Mouse (Mus musculus) megakaryocyte, embryonic 14.5 days (primary cell): ENCODE measurements around the gene Ncoa1. TPM values are rescaled to one million over a fixed set of nuclear protein-coding genes. Genes with fewer than 3 reads are reported as not detected.
"Not testable (repeated sequence)": the region's sequence is repeated elsewhere in the genome, so short reads cannot be mapped to it uniquely, and the experiment has no call there.

Experiments
- H3K27me3 ChIP-seq: replicated peaks from 2 replicates; pipeline ENCODE3; 2012; ENCODE audit warnings: inconsistent platforms
- H3K36me3 ChIP-seq: replicated peaks from 2 replicates; pipeline ENCODE3; 2012; ENCODE audit warnings: low read length, inconsistent platforms, mixed read lengths
- H3K4me1 ChIP-seq: 2 replicates; pipeline ENCODE4 v1.6.1; 2012; ENCODE audit warnings: inconsistent platforms
- H3K4me3 ChIP-seq: replicated peaks from 2 replicates; pipeline ENCODE3; 2012; ENCODE audit warnings: moderate library complexity, mild to moderate bottlenecking, inconsistent platforms
- H3K9me3 ChIP-seq: 2 replicates; pipeline ENCODE4 v1.6.1; 2012; ENCODE audit warnings: inconsistent platforms
- FLI1 ChIP-seq: IDR thresholded peaks from 2 replicates; pipeline ENCODE4 v1.6.1; 2012; ENCODE audit warnings: low read length, inconsistent platforms, mixed read lengths
- GATA1 ChIP-seq: IDR thresholded peaks from 3 replicates; pipeline ENCODE4 v1.6.1; 2012; ENCODE audit warnings: mixed read lengths, low read length, inconsistent platforms, borderline replicate concordance
- polyA plus RNA-seq: library from polyadenylated mRNA; stranded (reverse); fragments of >175 nt; gene quantifications from 2 replicates; pipeline ENCODE4 v1.2.3, GENCODE M21; 2012; ENCODE audit warnings: low replicate concordance; ENCODE audit not compliant: insufficient read depth

Gene Ncoa1
- polyA plus RNA-seq, 1 experiment: 13.0 TPM

DNA sequence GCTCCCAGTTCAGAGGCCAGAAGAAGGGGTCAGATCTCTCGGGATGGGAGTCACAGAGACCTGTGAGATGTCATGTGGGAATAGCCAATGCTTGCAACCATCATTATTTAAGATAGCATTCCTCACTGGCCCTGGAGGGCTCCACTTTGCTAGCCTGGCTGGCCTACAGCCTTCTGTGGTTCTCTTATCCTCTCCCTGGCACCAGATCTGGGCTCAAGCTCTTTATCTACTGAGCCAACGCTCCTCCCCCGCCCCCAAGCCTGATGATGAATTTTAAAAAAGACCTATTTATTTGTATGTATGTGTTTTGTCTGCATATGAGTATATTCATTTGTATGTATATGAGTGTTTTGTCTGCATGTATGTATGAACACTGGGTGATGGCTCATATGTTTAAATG lies 197.1 kb downstream of the Ncoa1 start:
- H3K4me1 ChIP-seq: peaks cover 9% of the 10 kb centered on the region
- H3K27me3 ChIP-seq: no peaks in the 10 kb centered on the region
- no peak overlapping the region for H3K4me3 ChIP-seq
- H3K9me3 ChIP-seq: no peaks in the 10 kb centered on the region
- peaks cover 37% of the 10 kb centered on the region for H3K36me3 ChIP-seq
- TF ChIP-seq GATA1: no peak
- no peak for TF ChIP-seq FLI1

- no peak for TF ChIP-seq FLI1
- no peak for TF ChIP-seq GATA1
- Histone ChIP-seq H3K4me1 (peaks cover 9% of the 10 kb centered on the region), H3K27me3 (no peaks in the 10 kb centered on the region), H3K9me3 (no peaks in the 10 kb centered on the region), H3K4me3 (no peak overlapping the region), H3K36me3 (peaks cover 44% of the 10 kb centered on the region)
These were observed 197.8 kb downstream of the Ncoa1 start for GRCm38 (mm10) chr12:4278978-4279755.

DNA sequence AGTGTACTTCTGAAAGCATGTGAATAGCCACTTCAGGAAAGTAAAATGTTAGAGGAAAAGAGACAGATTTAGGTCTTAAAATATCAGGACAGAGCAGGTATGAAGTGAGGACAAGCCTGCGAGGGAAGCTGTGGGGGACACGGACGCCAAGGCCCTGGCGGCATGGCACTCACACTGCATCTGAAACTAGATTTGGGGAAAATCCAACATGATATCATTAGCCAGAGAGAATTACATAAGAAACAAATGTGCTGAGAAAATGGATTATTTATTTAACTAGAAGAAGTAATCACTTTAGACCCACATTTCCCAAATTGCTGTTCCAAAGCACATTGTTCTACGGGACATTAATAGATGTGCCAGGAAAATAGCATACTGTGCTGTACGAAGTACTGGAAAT lies 205.9 kb downstream of the Ncoa1 start:
- Histone ChIP-seq H3K36me3 (peaks cover 89% of the 10 kb centered on the region), H3K4me1 (no peaks in the 10 kb centered on the region), H3K4me3 (no peak overlapping the region), H3K27me3 (no peaks in the 10 kb centered on the region), H3K9me3 (no peaks in the 10 kb centered on the region)
- TF ChIP-seq FLI1: no peak
- TF ChIP-seq GATA1: no peak

DNA sequence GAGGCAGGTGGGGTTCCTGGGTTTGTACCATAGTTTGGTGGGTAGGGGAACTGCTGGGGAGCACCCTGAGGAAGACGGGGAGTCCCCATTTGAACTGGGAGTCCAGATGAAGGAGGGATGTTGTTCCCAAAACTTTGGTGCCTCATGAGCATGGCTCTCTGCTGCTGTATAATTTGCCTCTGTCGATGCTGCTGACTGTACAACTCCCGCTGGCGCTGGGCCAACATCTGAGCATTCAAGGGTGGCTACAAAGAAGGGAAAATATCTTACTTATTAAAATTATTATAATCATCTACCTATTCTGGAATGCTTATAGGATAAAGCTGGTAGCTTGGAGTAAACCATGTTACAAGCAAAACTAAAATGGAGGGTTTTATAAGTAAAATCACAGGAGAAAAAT lies 209.2 kb downstream of the Ncoa1 start:
- TF ChIP-seq FLI1 (no peak), GATA1 (no peak)
- Histone ChIP-seq H3K27me3 (no peaks in the 10 kb centered on the region), H3K4me1 (no peaks in the 10 kb centered on the region), H3K4me3 (no peak overlapping the region), H3K9me3 (no peaks in the 10 kb centered on the region), H3K36me3 (peaks cover 83% of the 10 kb centered on the region)

- Histone ChIP-seq H3K4me3 (no peak overlapping the region), H3K36me3 (peaks cover 81% of the 10 kb centered on the region), H3K4me1 (no peaks in the 10 kb centered on the region), H3K27me3 (no peaks in the 10 kb centered on the region), H3K9me3 (no peaks in the 10 kb centered on the region)
- TF ChIP-seq GATA1 (no peak), FLI1 (no peak)
These were observed 224.0 kb downstream of the Ncoa1 start for GRCm38 (mm10) chr12:4252742-4253655.

DNA sequence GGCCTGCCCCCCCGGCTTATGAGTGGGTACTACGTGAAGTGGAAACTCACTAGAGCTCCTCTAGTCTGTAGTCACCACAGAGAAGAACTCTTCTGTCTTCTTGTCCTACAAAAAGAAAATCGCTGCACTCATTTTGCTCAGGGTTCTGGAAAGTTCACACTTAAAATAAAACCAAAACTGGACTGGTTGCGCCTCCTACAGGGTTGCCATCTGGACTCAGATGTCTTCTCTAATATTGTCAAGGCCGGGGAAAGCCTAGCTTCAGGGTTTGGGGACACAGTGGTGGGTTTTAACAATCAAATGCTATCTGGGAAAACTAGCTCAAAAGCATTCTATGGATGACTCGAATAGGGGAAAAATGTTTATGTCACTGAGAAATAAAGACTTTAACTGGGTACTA lies 227.2 kb downstream of the Ncoa1 start:
- Histone ChIP-seq H3K9me3 (no peaks in the 10 kb centered on the region), H3K36me3 (peaks cover 62% of the 10 kb centered on the region), H3K4me1 (peaks cover 6% of the 10 kb centered on the region; the same call in 1 of the 2 replicates), H3K4me3 (no peak overlapping the region), H3K27me3 (no peaks in the 10 kb centered on the region)
- no peak for TF ChIP-seq GATA1
- TF ChIP-seq FLI1: no peak

DNA sequence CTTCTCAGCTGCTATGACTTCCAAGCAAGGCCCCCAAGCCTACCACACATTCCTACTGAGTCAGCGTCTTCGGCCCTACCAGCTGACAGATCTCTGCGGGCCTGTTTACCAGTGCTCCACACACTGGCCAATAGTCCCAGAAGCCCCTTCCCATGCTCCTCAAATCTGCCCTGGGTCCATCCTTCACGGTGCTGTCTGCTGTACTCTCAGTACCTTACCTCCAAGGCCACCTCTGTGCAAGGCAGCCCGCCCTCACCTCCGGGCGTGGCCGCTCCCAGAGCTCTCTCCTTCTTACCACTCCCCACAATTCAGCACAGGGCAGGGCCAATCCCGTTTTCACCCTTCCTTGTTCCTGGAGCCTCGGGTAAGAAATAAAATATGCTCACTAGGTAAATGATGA lies 231.2 kb downstream of the Ncoa1 start:
- no peaks in the 10 kb centered on the region for H3K27me3 ChIP-seq
- peaks cover 10% of the 10 kb centered on the region; the same call in 1 of the 2 replicates for H3K4me1 ChIP-seq
- peaks cover 29% of the 10 kb centered on the region for H3K36me3 ChIP-seq
- TF ChIP-seq GATA1 (no peak), FLI1 (no peak)
- no peaks in the 10 kb centered on the region for H3K9me3 ChIP-seq
- no peak overlapping the region for H3K4me3 ChIP-seq

GRCm38 (mm10) chr12:4243805-4244204 lies 233.2 kb downstream of the Ncoa1 start:
- no peak overlapping the region for H3K4me3 ChIP-seq
- H3K27me3 ChIP-seq: no peaks in the 10 kb centered on the region
- H3K4me1 ChIP-seq: peaks cover 26% of the 10 kb centered on the region
- H3K36me3 ChIP-seq: peaks cover 14% of the 10 kb centered on the region
- TF ChIP-seq GATA1 (no peak), FLI1 (no peak)
- H3K9me3 ChIP-seq: no peaks in the 10 kb centered on the region

DNA sequence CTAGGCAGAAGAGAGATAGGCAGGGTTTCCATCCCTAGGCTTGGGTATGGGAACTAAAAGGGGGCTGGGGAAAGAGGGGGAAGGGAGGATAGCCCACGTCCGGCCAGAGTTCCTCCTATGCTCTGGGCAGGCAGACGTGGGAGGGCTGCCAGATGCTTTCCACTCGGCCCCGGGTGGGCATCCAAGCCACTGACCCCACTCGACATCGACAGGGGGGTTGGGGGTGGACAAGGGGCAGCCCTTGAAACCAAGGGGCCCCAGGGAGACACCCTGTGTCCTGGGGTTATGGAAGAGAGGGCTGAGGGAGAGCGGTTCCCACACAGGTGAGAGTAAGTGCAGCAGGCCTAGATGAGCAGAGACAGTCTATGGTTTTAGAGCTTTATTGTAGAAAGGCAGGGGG lies 236.7 kb downstream of the Ncoa1 start:
- H3K4me3 ChIP-seq, H3K27me3 ChIP-seq, H3K9me3 ChIP-seq: not testable (repeated sequence)
- peaks cover 22% of the 10 kb centered on the region for H3K4me1 ChIP-seq
- H3K36me3 ChIP-seq: peaks cover 28% of the 10 kb centered on the region

DNA sequence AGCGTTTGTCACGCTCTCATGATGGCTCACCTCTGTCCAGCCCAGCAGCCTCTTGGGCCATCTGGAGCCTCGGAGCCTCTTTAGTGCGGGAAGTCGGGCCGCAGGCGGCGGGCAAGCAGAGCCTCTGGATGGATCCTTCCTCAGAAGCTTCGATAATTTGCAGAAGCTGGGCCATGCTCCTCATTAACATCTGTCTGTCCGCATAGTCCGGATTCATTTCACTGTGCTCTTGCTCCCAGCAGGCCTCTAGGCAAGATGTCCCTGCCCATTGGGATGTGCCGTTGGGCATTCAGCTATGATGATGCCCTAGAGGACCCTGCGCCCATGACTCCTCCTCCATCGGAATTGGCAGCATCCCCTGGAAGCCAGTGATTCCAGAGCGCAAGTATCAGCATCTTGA lies 239.5 kb downstream of the Ncoa1 start:
- no peaks in the 10 kb centered on the region for H3K9me3 ChIP-seq
- no peaks in the 10 kb centered on the region for H3K27me3 ChIP-seq
- TF ChIP-seq GATA1: no peak
- no peak for TF ChIP-seq FLI1
- peaks cover 36% of the 10 kb centered on the region for H3K4me1 ChIP-seq
- no peak overlapping the region for H3K4me3 ChIP-seq
- peaks cover 28% of the 10 kb centered on the region for H3K36me3 ChIP-seq
